Mouse (Mus musculus) heart, postnatal 0 days (tissue): Measurements from ENCODE around the gene Aire. TPM values are rescaled to one million over a fixed set of nuclear protein-coding genes. Genes with fewer than 3 reads are reported as not detected.

Experiments used
- ATAC-seq: fragments of 200-750 bp; cut with Nextera tagmentation; 2 replicates; pipeline ENCODE4 v1.8.0; 2017; ENCODE audit warnings: low read depth, moderate number of reproducible peaks, moderate library complexity; ENCODE audit not compliant: insufficient read depth
- DNase-seq: peaks from one replicate; pipeline ENCODE4 v3.0.0-alpha.2; 2016; ENCODE audit warnings: low spot score
- H3K27ac ChIP-seq: fragments of 300-500 bp; sonication (generic); 2 replicates; pipeline ENCODE4 v1.5.1; 2014; ENCODE audit warnings: low read depth, mild to moderate bottlenecking
- H3K27me3 ChIP-seq: fragments of 300-500 bp; sonication (generic); 2 replicates; pipeline ENCODE4 v1.6.1; 2014; ENCODE audit warnings: low read length, mixed read lengths; ENCODE audit not compliant: control insufficient read depth, insufficient read depth
- H3K36me3 ChIP-seq: fragments of 300-500 bp; sonication (generic); replicated peaks from 2 replicates; pipeline ENCODE4 v1.6.1; 2014; ENCODE audit warnings: low read length, mixed read lengths; ENCODE audit not compliant: control insufficient read depth, insufficient read depth
- H3K4me1 ChIP-seq: fragments of 300-500 bp; sonication (generic); 2 replicates; pipeline ENCODE4 v1.6.1; 2014; ENCODE audit warnings: antibody characterized with exemption; ENCODE audit not compliant: control insufficient read depth, insufficient read depth
- H3K4me2 ChIP-seq: fragments of 300-500 bp; sonication (generic); 2 replicates; pipeline ENCODE4 v1.6.1; 2014; ENCODE audit warnings: low read depth, mild to moderate bottlenecking, low read length, moderate library complexity
- H3K4me3 ChIP-seq: fragments of 300-500 bp; sonication (generic); 2 replicates; pipeline ENCODE4 v1.5.1; 2014; ENCODE audit warnings: low read depth, low read length
- H3K9ac ChIP-seq: fragments of 300-500 bp; sonication (generic); replicated peaks from 2 replicates; pipeline ENCODE4 v1.6.1; 2014; ENCODE audit warnings: low read depth, low read length, mixed read lengths
- H3K9me3 ChIP-seq: fragments of 300-500 bp; sonication (generic); replicated peaks from 2 replicates; pipeline ENCODE4 v1.6.1; 2016; ENCODE audit warnings: low read length; ENCODE audit not compliant: control insufficient read depth
- CTCF ChIP-seq: IDR thresholded peaks from 2 replicates; pipeline ENCODE4 v1.5.1; 2016; ENCODE audit warnings: antibody characterized with exemption, control low read depth, low read depth
- EP300 ChIP-seq: IDR thresholded peaks from 2 replicates; pipeline ENCODE4 v1.6.1; 2016; ENCODE audit warnings: antibody characterized with exemption, low read depth
- WGBS: fragments of 180-500 bp; shearing (Covaris S2); extraction: QIAGEN DNeasy Blood & Tissue Kit; methylation state at CpG from one replicate; pipeline ENCODE4 v1.1.7; 2014; 5-methylcytosine and 5-hydroxymethylcytosine counted together
- polyA plus RNA-seq: library from polyadenylated mRNA; unstranded; fragments of >200 nt; fragmentation: Nextera tagmentation; extraction: Ambion mirVana; gene quantifications from 2 replicates; pipeline ENCODE4 v1.2.1, GENCODE M21; 2015
- total RNA-seq: library from RNA; depleted of rRNA; stranded (reverse); fragments of >200 nt; gene quantifications from 2 replicates; pipeline ENCODE4 v1.2.3, GENCODE M21; 2014; ENCODE audit warnings: low replicate concordance

Aire gene
- total and polyA plus RNA-seq, 2 experiments from 2014 or later = not detected

DNA sequence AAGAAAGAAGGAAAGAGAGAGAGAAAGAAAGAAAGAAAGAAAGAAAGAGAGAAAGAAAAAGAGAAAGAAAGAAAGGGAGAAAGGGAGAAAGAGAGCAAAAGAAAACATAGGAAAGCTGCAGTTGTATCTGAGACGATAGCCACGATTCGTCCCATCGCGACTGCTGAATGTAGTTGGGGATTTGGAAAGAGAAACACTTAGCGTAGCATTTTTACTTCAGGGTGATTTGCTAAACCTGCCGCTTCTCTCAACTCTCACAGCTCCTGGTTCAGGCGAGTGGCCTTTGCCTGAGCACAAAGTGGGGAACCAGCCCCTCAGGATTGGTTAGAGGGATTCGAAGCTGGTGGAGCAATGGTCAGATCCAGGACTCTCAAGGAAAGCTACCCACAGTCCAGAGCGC, 33.1 kb downstream of the Aire start:
- H3K27me3 ChIP-seq = no peaks in the 10 kb centered on the region
- WGBS = 10% methylated on average over 10 of the region's 10 CpGs
- H3K9ac ChIP-seq = no peak overlapping the region
- no peak for ATAC-seq
- H3K4me2 ChIP-seq = peak overlapping the region; percentile 89
- peak overlapping the region; percentile 68 for H3K4me3 ChIP-seq
- 0 out of 2 replicates have a peak, but pooled peaks cover 4% of the 10 kb centered on the region for H3K36me3 ChIP-seq
- TF ChIP-seq CTCF = no peak
- TF ChIP-seq EP300 = no peak
- H3K9me3 ChIP-seq = 0 out of 2 replicates have a peak, but pooled peaks cover 6% of the 10 kb centered on the region
- peaks cover 26% of the 10 kb centered on the region for H3K4me1 ChIP-seq
- H3K27ac ChIP-seq = peak overlapping the region; percentile 5; the same call in 1 of the 2 replicates
- no peak for DNase-seq

DNA sequence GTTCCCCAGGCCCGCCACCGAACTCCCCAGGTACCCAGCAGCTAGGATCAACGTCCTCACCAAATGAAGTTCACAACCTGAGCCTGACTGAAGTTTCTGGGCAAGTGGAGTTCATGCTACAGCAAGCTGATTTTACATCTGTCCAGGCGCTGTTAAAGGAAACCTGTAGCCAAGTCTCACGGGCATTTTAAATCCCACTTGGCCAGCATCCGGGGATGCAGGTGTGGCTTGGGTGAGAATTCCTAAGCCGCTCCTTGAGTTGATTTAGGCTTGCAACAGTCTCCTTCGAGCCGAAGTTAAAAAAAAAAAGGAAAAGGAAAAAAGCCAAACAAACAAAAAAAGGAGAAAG, 33.5 kb downstream of the Aire start, which contains the start of gene Pfkl:
Pfkl (minus strand) TSS at position 139 of the 349 bp plus-strand sequence.
- Histone ChIP-seq H3K9me3 (0 out of 2 replicates have a peak, but pooled peaks cover 5% of the 10 kb centered on the region), H3K9ac (peak within 1 kb of the TSS; percentile 62), H3K4me1 (peaks cover 26% of the 10 kb centered on the region), H3K4me3 (peak within 1 kb of the TSS; percentile 68), H3K27ac (peak within 1 kb of the TSS; percentile 93), H3K36me3 (0 out of 2 replicates have a peak, but pooled peaks cover 6% of the 10 kb centered on the region), H3K4me2 (peak within 1 kb of the TSS; percentile 89), H3K27me3 (no peaks in the 10 kb centered on the region)
- DNase-seq (no peak), ATAC-seq (0 out of 2 replicates have a peak, but pooled peaks have one; percentile 3)
- TF ChIP-seq CTCF = no peak
- TF ChIP-seq EP300 = no peak
- 0% methylated on average over 9 of the region's 9 CpGs for WGBS

DNA sequence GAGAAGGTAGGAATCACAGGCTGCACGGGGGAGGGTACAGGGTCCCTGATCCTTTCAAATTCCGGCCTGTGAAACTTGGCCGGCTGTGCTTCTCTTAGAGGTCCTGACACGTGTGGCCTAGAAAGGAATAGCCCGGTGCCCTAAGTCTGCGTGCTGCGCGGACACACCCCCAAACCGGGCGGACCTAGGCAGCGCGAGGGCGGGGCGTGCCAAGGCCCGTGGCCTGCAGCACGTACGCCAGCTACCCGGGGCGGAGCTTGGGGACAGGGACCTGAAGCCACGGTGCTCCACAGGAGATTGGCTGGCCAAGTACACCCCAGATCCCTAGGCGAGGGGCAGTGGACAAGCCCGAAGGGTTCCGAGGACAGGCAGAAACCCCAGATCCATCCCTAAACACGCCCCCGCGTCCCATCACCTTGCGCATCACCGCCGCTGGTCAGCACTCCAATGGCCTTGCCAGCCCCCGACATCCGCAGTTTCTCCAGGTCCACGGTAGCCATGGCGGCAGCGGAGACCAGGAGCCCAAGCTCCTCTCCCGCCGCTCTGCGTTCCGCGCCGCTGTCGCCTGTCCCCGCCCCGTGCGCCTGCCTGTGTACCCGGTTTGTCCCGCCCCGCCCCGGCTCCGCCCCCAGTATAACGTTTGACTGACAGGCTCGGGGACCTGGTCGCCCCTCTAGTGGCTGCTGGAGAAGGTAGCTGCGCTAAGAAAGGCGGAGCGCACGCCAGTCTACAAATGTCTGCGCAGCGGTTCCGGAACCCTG, 34.0 kb downstream of the Aire start:
- DNase-seq (peak; percentile 94), ATAC-seq (peak; percentile 96)
- WGBS = under 1% methylated on average over 56 of the region's 59 CpGs
- Histone ChIP-seq H3K36me3 (0 out of 2 replicates have a peak, but pooled peaks cover 9% of the 10 kb centered on the region), H3K27ac (peak overlapping the region; percentile 93), H3K4me3 (peak overlapping the region; percentile 68), H3K4me1 (peaks cover 26% of the 10 kb centered on the region), H3K9me3 (no peaks in the 10 kb centered on the region), H3K4me2 (peak overlapping the region; percentile 89), H3K9ac (peak overlapping the region; percentile 62), H3K27me3 (no peaks in the 10 kb centered on the region)
- TF ChIP-seq CTCF (peak; percentile 74), EP300 (no peak)

DNA sequence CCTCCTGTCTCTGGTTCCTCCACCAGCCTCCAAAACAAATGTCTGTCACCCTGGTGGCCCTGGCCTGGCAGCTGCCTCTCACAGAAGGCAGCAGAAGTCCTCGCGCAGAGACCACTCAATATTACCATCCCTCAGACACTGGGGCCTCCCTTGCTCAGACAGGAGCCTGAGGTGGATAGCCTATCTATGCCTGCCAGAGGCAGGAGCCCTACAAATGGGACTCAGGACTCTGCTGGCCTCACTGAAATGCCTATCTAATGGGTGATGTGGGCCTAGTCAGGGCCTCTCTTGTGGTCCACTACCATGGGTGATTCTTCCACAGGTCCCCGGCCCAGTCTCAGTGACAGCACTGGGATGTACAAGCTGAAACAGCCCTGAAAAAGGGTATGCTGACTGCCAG, 35.2 kb downstream of the Aire start:
- peaks cover 26% of the 10 kb centered on the region for H3K4me1 ChIP-seq
- peaks cover 13% of the 10 kb centered on the region; the same call in 1 of the 2 replicates for H3K36me3 ChIP-seq
- peak overlapping the region; percentile 68; the same call in 1 of the 2 replicates for H3K4me3 ChIP-seq
- TF ChIP-seq CTCF (no peak), EP300 (no peak)
- H3K27me3 ChIP-seq = no peaks in the 10 kb centered on the region
- peak overlapping the region; percentile 62 for H3K9ac ChIP-seq
- H3K4me2 ChIP-seq = peak overlapping the region; percentile 89
- no peaks in the 10 kb centered on the region for H3K9me3 ChIP-seq
- H3K27ac ChIP-seq = no peak overlapping the region
- DNase-seq = no peak
- no peak for ATAC-seq
- WGBS = 71% methylated on average over 3 of the region's 3 CpGs

DNA sequence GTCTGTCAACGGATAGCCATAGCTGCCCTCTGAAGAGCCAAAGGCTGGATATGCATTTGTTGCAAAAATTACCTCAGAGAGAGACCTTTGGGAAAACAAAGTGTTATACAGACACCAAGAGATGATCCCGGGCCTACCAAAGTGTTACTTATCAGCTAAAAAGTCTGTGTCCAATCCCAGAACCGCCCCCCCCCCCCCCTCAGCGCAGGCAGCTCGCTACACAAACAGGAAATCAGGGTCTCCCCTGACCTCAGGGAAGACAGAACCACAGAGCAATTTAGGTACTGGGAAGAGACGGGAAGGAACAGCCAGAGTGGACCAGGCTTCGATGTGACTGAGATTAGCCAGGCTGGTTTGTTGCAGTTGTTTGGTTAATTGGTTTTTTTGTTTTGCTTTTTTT, 36.2 kb downstream of the Aire start:
- no peaks in the 10 kb centered on the region for H3K27me3 ChIP-seq
- peak overlapping the region; percentile 89 for H3K4me2 ChIP-seq
- H3K27ac ChIP-seq = no peak overlapping the region
- TF ChIP-seq CTCF (no peak), EP300 (no peak)
- H3K9ac ChIP-seq = peak overlapping the region; percentile 34; the same call in 1 of the 2 replicates
- peaks cover 26% of the 10 kb centered on the region for H3K4me1 ChIP-seq
- 45% methylated on average over 7 of the region's 7 CpGs for WGBS
- DNase-seq = no peak
- no peak overlapping the region for H3K4me3 ChIP-seq
- H3K9me3 ChIP-seq = no peaks in the 10 kb centered on the region
- H3K36me3 ChIP-seq = peaks cover 22% of the 10 kb centered on the region
- ATAC-seq = no peak
